Mouse (Mus musculus) frontal cortex, adult 2 months (tissue): ENCODE measurements around the gene Parva. TPM values are rescaled to one million over a fixed set of nuclear protein-coding genes. Genes with fewer than 3 reads are reported as not detected.

ENCODE experiments used
- DNase-seq, 2 experiments: peaks; one replicate each; pipeline ENCODE4 v3.0.0; 2022; ENCODE audit warnings: low spot score in 1 of 2; ENCODE audit errors: extremely low spot score in 1 of 2
- polyA plus RNA-seq: library from polyadenylated mRNA; depleted of rRNA; stranded (reverse); fragments of >200 nt; gene quantifications from 2 replicates; pipeline ENCODE4 v1.2.3, GENCODE M21; 2012

Parva gene
- polyA plus RNA-seq, 1 experiment = 40.7 TPM

- DNase-seq = peak; percentile 46 to 90
Measured at GRCm38 (mm10) chr7:112469817-112470216, 42.5 kb downstream of the Parva start.

GRCm38 (mm10) chr7:112471316-112471715 lies 44.0 kb downstream of the Parva start:
- DNase-seq = no peak

- no peak for DNase-seq
Measured at GRCm38 (mm10) chr7:112472024-112472707, 44.9 kb downstream of the Parva start.

GRCm38 (mm10) chr7:112472708-112473281 lies 45.5 kb downstream of the Parva start:
- DNase-seq = no peak

GRCm38 (mm10) chr7:112473649-112474435 lies 46.5 kb downstream of the Parva start:
- DNase-seq = no peak

GRCm38 (mm10) chr7:112479116-112479515 lies 51.8 kb downstream of the Parva start:
- DNase-seq = peak; percentile 38 to 71

GRCm38 (mm10) chr7:112481031-112481430 lies 53.7 kb downstream of the Parva start:
- DNase-seq = no peak

GRCm38 (mm10) chr7:112482572-112482971 lies 55.3 kb downstream of the Parva start:
- no peak for DNase-seq

GRCm38 (mm10) chr7:112483382-112483781 lies 56.1 kb downstream of the Parva start:
- no peak for DNase-seq

GRCm38 (mm10) chr7:112490825-112491224 lies 63.5 kb downstream of the Parva start:
- DNase-seq = no peak

- DNase-seq = no peak
Measured at GRCm38 (mm10) chr7:112491737-112492136, 64.4 kb downstream of the Parva start.

- no peak for DNase-seq
Measured at GRCm38 (mm10) chr7:112495950-112496349, 68.6 kb downstream of the Parva start.

GRCm38 (mm10) chr7:112496921-112497320 lies 69.6 kb downstream of the Parva start:
- no peak for DNase-seq

GRCm38 (mm10) chr7:112498591-112499301 lies 71.4 kb downstream of the Parva start:
- DNase-seq = no peak

- no peak for DNase-seq
Measured at GRCm38 (mm10) chr7:112499453-112500133, 72.3 kb downstream of the Parva start.

- no peak for DNase-seq
Measured at GRCm38 (mm10) chr7:112500134-112500490, 72.8 kb downstream of the Parva start.

- peak in 1 of 2 experiments; percentile 67 for DNase-seq
Measured at GRCm38 (mm10) chr7:112502050-112502809, 74.9 kb downstream of the Parva start.

GRCm38 (mm10) chr7:112502845-112503244 lies 75.5 kb downstream of the Parva start:
- DNase-seq = no peak

- DNase-seq = no peak
Measured at GRCm38 (mm10) chr7:112503448-112503847, 76.1 kb downstream of the Parva start.

- DNase-seq = no peak
Measured at GRCm38 (mm10) chr7:112503917-112504316, 76.6 kb downstream of the Parva start.
